Mouse (Mus musculus): ENCODE measurements around the gene Serpina16. TPM values are rescaled to one million over a fixed set of nuclear protein-coding genes. Genes with fewer than 3 reads are reported as not detected.

The Serpina16 gene
- total RNA-seq, 2 experiments from 2014 or later = not detected

GRCm38 (mm10) chr12:103659171-103659570, 16.8 kb downstream of the Serpina16 start:
- ATAC-seq (ENCODE audit: poor library complexity, severe bottlenecking) = no peak

GRCm38 (mm10) chr12:103657991-103658390, 17.9 kb downstream of the Serpina16 start:
- no peak for ATAC-seq (ENCODE audit: poor library complexity, severe bottlenecking)

GRCm38 (mm10) chr12:103656848-103657626, 18.9 kb downstream of the Serpina16 start, which contains the start of gene Serpina6:
TSS of gene Serpina6 (minus strand) at chr12:103657212.
- no peak for ATAC-seq (ENCODE audit: poor library complexity, severe bottlenecking)

GRCm38 (mm10) chr12:103655123-103656044, 20.6 kb downstream of the Serpina16 start:
- ATAC-seq (ENCODE audit: poor library complexity, severe bottlenecking) = no peak

- no peak for ATAC-seq (ENCODE audit: poor library complexity, severe bottlenecking)
Measured at GRCm38 (mm10) chr12:103653836-103654235, 22.1 kb downstream of the Serpina16 start.

GRCm38 (mm10) chr12:103646314-103646713, 29.6 kb downstream of the Serpina16 start:
- ATAC-seq (ENCODE audit: poor library complexity, severe bottlenecking) = no peak

GRCm38 (mm10) chr12:103644601-103645000, 31.3 kb downstream of the Serpina16 start:
- ATAC-seq (ENCODE audit: poor library complexity, severe bottlenecking) = no peak

GRCm38 (mm10) chr12:103643818-103644217, 32.1 kb downstream of the Serpina16 start:
- ATAC-seq (ENCODE audit: poor library complexity, severe bottlenecking) = no peak

- peak; percentile 62 for ATAC-seq (ENCODE audit: poor library complexity, severe bottlenecking)
Measured at GRCm38 (mm10) chr12:103643336-103643735, 32.6 kb downstream of the Serpina16 start.

GRCm38 (mm10) chr12:103635846-103636245, 40.1 kb downstream of the Serpina16 start:
- ATAC-seq (ENCODE audit: poor library complexity, severe bottlenecking) = no peak

GRCm38 (mm10) chr12:103634430-103634829, 41.5 kb downstream of the Serpina16 start:
- ATAC-seq (ENCODE audit: poor library complexity, severe bottlenecking) = no peak

GRCm38 (mm10) chr12:103631203-103631612, 44.7 kb downstream of the Serpina16 start, which contains the start of gene Serpina10:
TSS of gene Serpina10 (minus strand) at chr12:103631444.
- no peak for ATAC-seq (ENCODE audit: poor library complexity, severe bottlenecking)

Other genes starting within 250 kb of the Serpina16 start
- 46.3 and 55.9 TPM in 2 replicates for gene Ifi27, start 241.9 kb downstream of the Serpina16 start, total RNA-seq (2015)
- gene Ifi27, start 241.9 kb downstream of the Serpina16 start, total RNA-seq (2017) = 19.3 and 26.8 TPM in 2 replicates
- 433 and 468 TPM in 2 replicates for gene Ifi27l2a, start 232.5 kb downstream of the Serpina16 start, total RNA-seq (2015)
- 365 and 515 TPM in 2 replicates for gene Ifi27l2a, start 232.5 kb downstream of the Serpina16 start, total RNA-seq (2017)
- not detected in 2 replicates for gene Ifi27l2b, start 218.9 kb downstream of the Serpina16 start, total RNA-seq (2015)
- gene Ifi27l2b, start 218.9 kb downstream of the Serpina16 start, total RNA-seq (2017) = not detected in 2 replicates
- gene Ppp4r4, start 143.9 kb downstream of the Serpina16 start, total RNA-seq (2015) = not detected in 2 replicates
- not detected in 2 replicates for gene Ppp4r4, start 143.9 kb downstream of the Serpina16 start, total RNA-seq (2017)
- gene Serpina10, start 44.7 kb downstream of the Serpina16 start, total RNA-seq (2015) = not detected in 2 replicates
- 0.08 TPM in 1 of 2 replicates, not detected in the other for gene Serpina10, start 44.7 kb downstream of the Serpina16 start, total RNA-seq (2017)
- gene Serpina6, start 18.9 kb downstream of the Serpina16 start, total RNA-seq (2015) = not detected in 2 replicates
- not detected in 2 replicates for gene Serpina6, start 18.9 kb downstream of the Serpina16 start, total RNA-seq (2017)
- not detected in 2 replicates for gene Serpina1f, start 19.4 kb upstream of the Serpina16 start, total RNA-seq (2015)
- gene Serpina1f, start 19.4 kb upstream of the Serpina16 start, total RNA-seq (2017) = not detected in 2 replicates
- not detected in 2 replicates for gene Serpina1d, start 97.5 kb upstream of the Serpina16 start, total RNA-seq (2015)
- not detected in 2 replicates for gene Serpina1d, start 97.5 kb upstream of the Serpina16 start, total RNA-seq (2017)
- gene Serpina1b, start 154.2 kb upstream of the Serpina16 start, total RNA-seq (2015) = not detected in 2 replicates
- gene Serpina1b, start 154.2 kb upstream of the Serpina16 start, total RNA-seq (2017) = not detected in 2 replicates
- not detected in 2 replicates for gene Serpina1a, start 187.4 kb upstream of the Serpina16 start, total RNA-seq (2015)
- gene Serpina1a, start 187.4 kb upstream of the Serpina16 start, total RNA-seq (2017) = not detected in 2 replicates
- gene Serpina1c, start 228.7 kb upstream of the Serpina16 start, total RNA-seq (2015) = not detected in 2 replicates
- gene Serpina1c, start 228.7 kb upstream of the Serpina16 start, total RNA-seq (2017) = not detected in 2 replicates